Mouse (Mus musculus): ENCODE results near the gene Kdelc2. TPM values are rescaled to one million over a fixed set of nuclear protein-coding genes. Genes with fewer than 3 reads are reported as not detected.

The Kdelc2 gene
- polyA plus RNA-seq, 1 experiment from 2014 or later, result 28.9 TPM

- Histone ChIP-seq H3K27ac (no peak overlapping the region), H3K79me2 (ENCODE audit: inconsistent target) (no peaks in the 10 kb centered on the region), H3K4me3 (ENCODE audit: inconsistent target) (no peak overlapping the region), H3K36me3 (ENCODE audit: inconsistent target) (0 out of 2 replicates have a peak, but pooled peaks cover 5% of the 10 kb centered on the region)
- WGBS (ENCODE audit: missing documents), result 93% methylated on average over 4 of the region's 4 CpGs
These were observed 16.9 kb downstream of the Kdelc2 start for GRCm38 (mm10) chr9:53400696-53401095.

GRCm38 (mm10) chr9:53401146-53401545, 17.3 kb downstream of the Kdelc2 start:
- 96% methylated on average over 8 of the region's 8 CpGs for WGBS (ENCODE audit: missing documents)
- no peak overlapping the region for H3K4me3 ChIP-seq (ENCODE audit: inconsistent target)
- H3K36me3 ChIP-seq (ENCODE audit: inconsistent target), result 0 out of 2 replicates have a peak, but pooled peaks cover 5% of the 10 kb centered on the region
- H3K27ac ChIP-seq, result no peak overlapping the region
- no peaks in the 10 kb centered on the region for H3K79me2 ChIP-seq (ENCODE audit: inconsistent target)

DNA sequence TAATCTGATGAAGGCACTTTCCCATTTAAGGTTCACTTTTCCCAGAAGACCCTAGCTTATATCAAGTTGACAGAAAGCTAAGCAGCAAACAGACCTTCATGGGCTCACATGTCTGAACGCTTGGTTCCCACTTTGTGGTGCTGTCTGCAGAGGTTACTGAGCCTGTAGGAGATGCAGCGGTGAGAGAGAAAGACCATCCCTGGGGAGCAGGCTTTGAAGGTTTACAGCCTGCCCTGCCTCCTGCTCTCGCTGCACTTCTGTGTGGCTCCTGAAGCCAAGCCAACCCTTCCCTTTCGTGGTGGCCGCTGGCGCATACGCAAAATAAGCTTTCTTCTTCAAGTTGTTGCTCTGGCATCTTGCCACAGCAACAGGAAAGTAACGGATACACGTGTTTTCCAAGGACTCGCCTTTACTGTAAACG, 18.5 kb downstream of the Kdelc2 start, which contains the start of gene 4930550C14Rik:
Gene 4930550C14Rik, plus strand, starts transcription at position 35 of the 421 bp plus-strand sequence.
- no peaks in the 10 kb centered on the region for H3K79me2 ChIP-seq (ENCODE audit: inconsistent target)
- 21% methylated on average over 11 of the region's 11 CpGs for WGBS (ENCODE audit: missing documents)
- no peak within 1 kb of the TSS for H3K27ac ChIP-seq
- H3K36me3 ChIP-seq (ENCODE audit: inconsistent target), result 0 out of 2 replicates have a peak, but pooled peaks cover 5% of the 10 kb centered on the region
- no peak within 1 kb of the TSS for H3K4me3 ChIP-seq (ENCODE audit: inconsistent target)

GRCm38 (mm10) chr9:53402991-53403390, 19.2 kb downstream of the Kdelc2 start:
- WGBS (ENCODE audit: missing documents), result 95% methylated on average over 8 of the region's 8 CpGs
- no peak overlapping the region for H3K4me3 ChIP-seq (ENCODE audit: inconsistent target)
- H3K79me2 ChIP-seq (ENCODE audit: inconsistent target), result no peaks in the 10 kb centered on the region
- no peak overlapping the region for H3K27ac ChIP-seq
- H3K36me3 ChIP-seq (ENCODE audit: inconsistent target), result 0 out of 2 replicates have a peak, but pooled peaks cover 5% of the 10 kb centered on the region

GRCm38 (mm10) chr9:53404050-53404752, 20.4 kb downstream of the Kdelc2 start:
- 0 out of 2 replicates have a peak overlapping the region, but pooled peaks have one; percentile 29 for H3K27ac ChIP-seq
- 91% methylated on average over 6 of the region's 6 CpGs for WGBS (ENCODE audit: missing documents)
- no peak overlapping the region for H3K4me3 ChIP-seq (ENCODE audit: inconsistent target)
- H3K36me3 ChIP-seq (ENCODE audit: inconsistent target), result 0 out of 2 replicates have a peak, but pooled peaks cover 5% of the 10 kb centered on the region
- H3K79me2 ChIP-seq (ENCODE audit: inconsistent target), result no peaks in the 10 kb centered on the region

GRCm38 (mm10) chr9:53404753-53405722, 21.2 kb downstream of the Kdelc2 start:
- H3K27ac ChIP-seq, result peak overlapping the region; percentile 29; the same call in 1 of the 2 replicates
- H3K79me2 ChIP-seq (ENCODE audit: inconsistent target), result no peaks in the 10 kb centered on the region
- H3K36me3 ChIP-seq (ENCODE audit: inconsistent target), result 0 out of 2 replicates have a peak, but pooled peaks cover under 1% of the 10 kb centered on the region
- 20% methylated on average over 21 of the region's 21 CpGs for WGBS (ENCODE audit: missing documents)
- H3K4me3 ChIP-seq (ENCODE audit: inconsistent target), result peak overlapping the region; percentile 23

DNA sequence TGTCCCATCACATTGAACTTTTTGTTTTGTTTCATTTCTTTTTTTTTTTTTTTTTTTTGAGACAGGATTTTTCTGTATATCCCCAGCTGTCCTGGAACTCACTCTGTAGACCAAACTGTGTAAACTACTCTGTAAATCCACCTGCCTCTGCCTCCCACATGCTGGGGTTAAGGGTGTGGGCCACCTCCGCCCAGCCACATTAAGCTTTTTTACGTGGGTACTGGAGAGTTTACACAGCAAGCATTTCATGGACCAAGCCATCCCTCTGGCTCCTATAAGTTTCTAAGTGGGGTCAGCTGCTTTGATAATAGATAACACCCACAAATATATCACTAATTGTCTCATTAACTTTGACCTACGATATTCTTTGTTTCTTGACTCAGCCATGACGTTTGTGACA, 24.7 kb downstream of the Kdelc2 start:
- Histone ChIP-seq H3K4me3 (ENCODE audit: inconsistent target) (no peak overlapping the region), H3K36me3 (ENCODE audit: inconsistent target) (no peaks in the 10 kb centered on the region), H3K79me2 (ENCODE audit: inconsistent target) (no peaks in the 10 kb centered on the region), H3K27ac (no peak overlapping the region)
- 89% methylated on average over 4 of the region's 4 CpGs for WGBS (ENCODE audit: missing documents)

- WGBS (ENCODE audit: missing documents), result 92% methylated on average over 2 of the region's 2 CpGs
- Histone ChIP-seq H3K79me2 (ENCODE audit: inconsistent target) (no peaks in the 10 kb centered on the region), H3K4me3 (ENCODE audit: inconsistent target) (no peak overlapping the region), H3K36me3 (ENCODE audit: inconsistent target) (no peaks in the 10 kb centered on the region), H3K27ac (no peak overlapping the region)
These were observed 25.1 kb downstream of the Kdelc2 start for GRCm38 (mm10) chr9:53408953-53409361.

GRCm38 (mm10) chr9:53409427-53409826, 25.6 kb downstream of the Kdelc2 start:
- WGBS (ENCODE audit: missing documents), result 90% methylated on average over 3 of the region's 3 CpGs
- no peaks in the 10 kb centered on the region for H3K36me3 ChIP-seq (ENCODE audit: inconsistent target)
- no peak overlapping the region for H3K4me3 ChIP-seq (ENCODE audit: inconsistent target)
- H3K27ac ChIP-seq, result no peak overlapping the region
- no peaks in the 10 kb centered on the region for H3K79me2 ChIP-seq (ENCODE audit: inconsistent target)

- 46% methylated on average over 9 of the region's 9 CpGs for WGBS (ENCODE audit: missing documents)
These were observed 38.5 kb downstream of the Kdelc2 start for GRCm38 (mm10) chr9:53422133-53422896.

GRCm38 (mm10) chr9:53426726-53427125, 42.9 kb downstream of the Kdelc2 start:
- WGBS (ENCODE audit: missing documents), result 98% methylated on average over 3 of the region's 3 CpGs
- H3K36me3 ChIP-seq (ENCODE audit: inconsistent target), result no peaks in the 10 kb centered on the region
- no peak overlapping the region for H3K4me3 ChIP-seq (ENCODE audit: inconsistent target)
- no peaks in the 10 kb centered on the region for H3K79me2 ChIP-seq (ENCODE audit: inconsistent target)
- no peak overlapping the region for H3K27ac ChIP-seq

More at GRCm38 (mm10) chr9:53422133-53422896, 38.5 kb downstream of the Kdelc2 start:
- Histone ChIP-seq H3K79me2 (ENCODE audit: inconsistent target) (no peaks in the 10 kb centered on the region), H3K27ac (no peak overlapping the region), H3K36me3 (ENCODE audit: inconsistent target) (no peaks in the 10 kb centered on the region), H3K4me3 (ENCODE audit: inconsistent target) (no peak overlapping the region)

DNA sequence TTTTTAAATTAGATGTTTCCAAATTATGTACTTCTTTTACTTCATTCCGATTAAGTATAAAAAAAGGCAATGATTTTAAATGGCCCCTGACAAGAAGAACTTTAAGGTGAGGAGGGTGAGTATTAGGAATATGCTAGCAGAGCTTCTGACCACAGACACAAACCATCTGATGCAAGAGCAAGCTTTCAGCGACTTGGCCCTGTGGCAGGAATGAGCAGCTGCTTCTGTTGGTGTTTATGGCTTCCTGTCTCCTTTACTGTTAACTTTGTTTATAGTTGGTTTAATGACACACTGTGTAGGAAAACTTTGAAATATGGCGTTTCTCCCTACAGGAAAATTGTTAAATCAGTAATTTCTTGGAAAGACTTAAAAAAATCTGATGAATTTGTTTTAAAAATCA, 43.8 kb downstream of the Kdelc2 start:
- Histone ChIP-seq H3K27ac (no peak overlapping the region), H3K79me2 (ENCODE audit: inconsistent target) (no peaks in the 10 kb centered on the region), H3K4me3 (ENCODE audit: inconsistent target) (no peak overlapping the region), H3K36me3 (ENCODE audit: inconsistent target) (no peaks in the 10 kb centered on the region)
- 65% methylated on average over 3 of the region's 3 CpGs for WGBS (ENCODE audit: missing documents)

DNA sequence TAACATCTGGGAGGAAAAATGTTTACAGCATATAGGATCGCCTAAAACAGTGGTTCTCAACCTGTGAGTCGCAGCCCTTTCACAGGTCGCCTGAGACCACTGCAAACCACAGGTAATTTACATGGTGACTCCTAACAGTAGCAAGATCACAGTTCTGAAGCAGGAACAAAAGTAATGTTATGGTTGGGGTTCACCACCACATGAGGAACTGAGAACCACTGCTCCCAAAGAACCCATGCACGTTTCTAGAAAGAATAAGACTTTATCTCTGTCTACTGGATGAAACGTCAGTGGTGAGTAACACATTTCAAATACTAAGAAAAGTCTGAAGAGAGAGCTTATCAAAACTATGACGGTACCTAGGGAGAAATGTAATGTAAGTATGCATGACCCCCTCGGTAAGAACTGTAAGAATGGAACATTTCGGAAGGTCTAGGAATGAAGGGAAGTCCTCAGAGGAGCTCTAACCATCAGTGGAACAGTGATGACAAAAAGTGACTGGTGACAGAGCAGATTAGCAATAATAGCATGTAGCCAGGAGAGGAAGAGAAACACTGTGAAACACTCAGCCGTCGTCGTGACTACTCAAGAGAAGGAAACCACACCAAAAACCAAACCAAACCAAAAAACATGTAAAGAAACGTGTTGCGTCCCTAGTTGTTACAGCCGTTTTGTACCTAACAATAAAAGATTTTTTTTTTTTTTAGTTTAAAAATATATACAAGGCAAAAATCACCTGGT, 52.2 kb downstream of the Kdelc2 start:
- Histone ChIP-seq H3K4me3 (ENCODE audit: inconsistent target) (no peak overlapping the region), H3K27ac (no peak overlapping the region), H3K36me3 (ENCODE audit: inconsistent target) (peaks cover 1% of the 10 kb centered on the region), H3K79me2 (ENCODE audit: inconsistent target) (no peaks in the 10 kb centered on the region)
- 47% methylated on average over 14 of the region's 14 CpGs for WGBS (ENCODE audit: missing documents)

Data from macrophage (primary cell).